Mouse (Mus musculus) megakaryocyte, embryonic 14.5 days (primary cell): ENCODE results near the gene Aebp2.
"Not testable (repeated sequence)": the region's sequence is repeated elsewhere in the genome, so short reads cannot be mapped to it uniquely, and the experiment has no call there.

Experiments used
- FLI1 ChIP-seq: IDR thresholded peaks from 2 replicates; pipeline ENCODE4 v1.6.1; 2012; ENCODE audit warnings: low read length, inconsistent platforms, mixed read lengths
- GATA1 ChIP-seq: IDR thresholded peaks from 3 replicates; pipeline ENCODE4 v1.6.1; 2012; ENCODE audit warnings: mixed read lengths, low read length, inconsistent platforms, borderline replicate concordance

- not testable (repeated sequence) for TF ChIP-seq GATA1, FLI1
Measured at GRCm38 (mm10) chr6:140662697-140663096, 40.2 kb downstream of the Aebp2 start.
